Mouse (Mus musculus): ENCODE results near the gene Ube2m.

Gene Ube2m

DNA sequence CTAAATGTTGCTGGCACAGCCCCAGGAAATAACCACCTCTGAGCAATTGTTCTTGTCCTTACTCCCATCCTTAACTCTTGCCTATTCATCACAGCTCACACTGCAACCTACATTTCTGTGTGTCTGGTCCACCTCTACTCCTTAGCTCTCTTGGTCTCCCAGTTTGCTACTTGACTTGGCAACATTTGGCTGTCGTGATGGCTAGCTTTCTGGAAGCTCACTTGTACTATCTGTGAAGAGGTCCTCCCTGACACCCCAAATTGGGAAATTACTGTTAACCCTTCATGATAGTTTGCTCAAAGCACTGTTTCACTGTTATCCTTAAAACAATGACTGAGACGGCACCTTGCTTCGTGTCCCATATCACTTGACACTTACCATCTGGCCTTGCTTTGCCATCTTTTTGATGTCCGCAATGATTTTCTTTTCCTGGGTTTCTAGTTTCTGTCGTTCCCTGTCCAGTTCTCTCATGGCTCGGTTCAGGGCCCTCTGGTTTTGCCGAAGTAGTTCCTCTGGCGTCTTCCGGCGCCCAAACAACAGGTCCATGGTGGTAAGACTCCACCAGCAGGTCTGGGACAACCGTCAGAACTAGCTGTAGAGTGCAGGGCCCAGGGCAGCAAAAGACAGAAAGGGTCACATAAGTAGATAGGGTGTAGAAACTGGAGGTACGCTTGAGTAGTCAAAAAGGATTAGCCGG is 4.5 kb downstream of the Ube2m start:
- 31% methylated on average over 13 of the region's 13 CpGs for WGBS

DNA sequence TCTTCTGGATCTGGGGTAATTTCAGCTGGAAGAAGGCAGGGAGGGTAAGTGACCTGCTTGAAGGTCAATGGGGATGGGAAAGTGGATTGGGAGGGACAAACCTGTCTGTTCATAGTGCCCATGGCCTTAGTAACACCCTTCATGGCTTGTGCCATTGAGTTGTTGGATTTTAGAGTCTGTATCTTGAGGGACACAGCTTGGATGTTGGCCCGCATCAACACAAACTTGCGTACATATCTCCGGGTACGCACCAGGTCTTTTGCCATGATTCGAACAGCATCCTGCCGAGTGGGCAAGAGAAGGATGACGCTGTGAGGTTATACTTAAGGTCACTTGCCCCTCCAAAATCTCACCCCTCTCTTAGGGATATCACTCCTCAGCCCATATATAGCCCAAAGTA is 5.5 kb downstream of the Ube2m start:
- 84% methylated on average over 7 of the region's 7 CpGs for WGBS

DNA sequence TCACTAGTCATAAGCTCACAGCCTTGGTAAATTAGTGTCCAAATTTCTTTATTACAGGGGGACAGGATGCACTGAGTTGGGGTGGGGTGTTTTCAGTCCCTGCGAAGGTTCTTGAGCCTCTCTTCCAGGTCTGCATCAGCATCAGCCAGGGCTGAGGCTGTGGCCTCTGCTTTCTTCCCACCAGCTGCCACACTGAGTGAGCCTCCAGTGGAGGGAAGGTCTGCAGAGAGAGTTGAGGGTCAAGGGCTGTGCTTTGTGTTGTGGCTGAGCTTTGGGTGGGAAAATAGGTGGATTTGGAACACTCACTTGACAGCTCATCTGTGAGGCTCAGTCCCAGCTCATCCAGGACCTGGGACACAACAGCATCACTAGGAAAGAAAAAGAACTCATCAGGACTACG is 6.1 kb downstream of the Ube2m start:
- 83% methylated on average over 2 of the region's 2 CpGs for WGBS

DNA sequence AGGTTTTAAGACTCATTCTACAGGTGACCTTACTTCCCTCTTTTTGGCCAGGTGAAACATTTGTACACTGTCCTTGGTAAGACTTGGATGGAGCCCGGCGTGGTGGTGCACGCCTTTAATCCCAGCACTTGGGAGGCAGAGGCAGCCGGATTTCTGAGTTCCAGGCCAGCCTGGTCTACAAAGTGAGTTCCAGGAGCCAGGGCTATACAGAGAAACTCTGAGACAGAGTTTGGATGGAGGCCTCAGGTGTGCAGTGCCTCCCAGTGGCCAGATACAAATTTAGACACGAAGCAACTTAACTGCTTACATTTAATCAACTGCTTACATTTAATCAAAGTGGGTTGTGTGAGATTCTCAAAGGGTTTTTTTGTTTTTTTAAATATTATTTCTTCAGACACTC is 7.0 kb downstream of the Ube2m start:
- whole genome bisulfite sequencing: 58% methylated on average over 5 of the region's 5 CpGs

DNA sequence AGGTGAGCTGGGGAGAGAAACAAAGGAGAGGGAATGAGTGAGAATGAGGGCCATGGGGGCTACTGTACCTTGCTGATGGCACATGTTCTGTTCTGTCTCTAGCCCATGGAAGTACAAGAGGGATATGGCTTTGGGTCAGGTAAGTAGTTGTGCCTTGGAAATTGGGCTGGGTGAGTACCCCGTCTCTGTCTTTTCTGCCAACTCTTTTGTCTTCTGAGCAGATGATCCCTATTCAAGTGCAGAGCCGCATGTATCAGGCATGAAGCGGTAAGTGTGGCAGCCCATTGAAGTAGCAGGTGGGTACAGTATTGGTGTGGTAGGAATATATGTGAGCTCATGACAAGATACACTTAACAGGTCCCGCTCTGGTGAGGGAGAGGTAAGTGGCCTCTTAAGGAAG is 9.1 kb downstream of the Ube2m start:
- 78% methylated on average over 4 of the region's 4 CpGs for WGBS

DNA sequence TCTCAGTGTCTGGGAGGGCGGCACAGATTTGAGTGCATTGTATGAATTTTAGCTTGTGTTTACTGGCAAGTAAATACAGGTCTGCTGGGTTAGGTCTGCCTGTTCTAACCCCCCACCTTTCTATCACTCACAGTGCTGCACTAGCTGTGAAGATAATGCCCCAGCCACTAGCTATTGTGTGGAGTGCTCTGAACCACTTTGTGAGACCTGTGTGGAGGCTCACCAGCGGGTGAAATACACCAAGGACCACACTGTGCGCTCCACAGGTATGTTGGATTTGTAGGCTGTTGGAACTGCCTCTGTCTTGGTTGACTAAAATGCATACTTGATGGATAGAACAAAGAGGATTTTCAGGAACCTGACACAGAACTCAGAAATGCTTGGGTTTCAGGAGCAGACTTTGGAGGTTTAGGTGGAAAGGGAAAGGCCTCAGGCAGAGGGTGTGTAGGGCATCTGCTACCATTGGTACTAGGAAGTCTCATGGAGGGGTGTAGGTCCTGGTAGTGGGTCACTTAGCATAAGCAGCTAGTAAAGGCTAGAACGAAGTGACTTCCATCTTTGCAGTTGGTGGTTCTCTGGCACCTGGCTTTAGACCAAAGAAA is 12.5 kb downstream of the Ube2m start:
- WGBS: 25% methylated on average over 4 of the region's 4 CpGs

DNA sequence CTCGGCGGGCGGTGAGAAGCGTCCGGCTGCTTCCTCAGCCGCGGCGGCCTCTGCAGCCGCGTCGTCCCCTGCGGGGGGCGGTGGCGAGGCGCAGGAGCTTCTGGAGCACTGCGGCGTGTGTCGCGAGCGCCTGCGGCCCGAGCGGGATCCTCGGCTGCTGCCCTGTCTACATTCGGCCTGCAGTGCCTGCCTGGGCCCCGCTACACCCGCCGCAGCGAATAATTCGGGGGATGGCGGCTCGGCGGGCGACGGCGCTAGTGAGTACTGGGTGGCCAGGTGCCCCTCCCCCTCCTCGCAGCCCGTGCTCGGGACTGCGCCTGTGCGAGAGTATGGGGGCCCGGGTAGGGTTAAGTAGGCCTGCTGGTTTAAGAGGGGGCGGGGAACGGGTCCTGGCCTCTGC is 13.3 kb downstream of the Ube2m start:
- WGBS: under 1% methylated on average over 42 of the region's 44 CpGs

DNA sequence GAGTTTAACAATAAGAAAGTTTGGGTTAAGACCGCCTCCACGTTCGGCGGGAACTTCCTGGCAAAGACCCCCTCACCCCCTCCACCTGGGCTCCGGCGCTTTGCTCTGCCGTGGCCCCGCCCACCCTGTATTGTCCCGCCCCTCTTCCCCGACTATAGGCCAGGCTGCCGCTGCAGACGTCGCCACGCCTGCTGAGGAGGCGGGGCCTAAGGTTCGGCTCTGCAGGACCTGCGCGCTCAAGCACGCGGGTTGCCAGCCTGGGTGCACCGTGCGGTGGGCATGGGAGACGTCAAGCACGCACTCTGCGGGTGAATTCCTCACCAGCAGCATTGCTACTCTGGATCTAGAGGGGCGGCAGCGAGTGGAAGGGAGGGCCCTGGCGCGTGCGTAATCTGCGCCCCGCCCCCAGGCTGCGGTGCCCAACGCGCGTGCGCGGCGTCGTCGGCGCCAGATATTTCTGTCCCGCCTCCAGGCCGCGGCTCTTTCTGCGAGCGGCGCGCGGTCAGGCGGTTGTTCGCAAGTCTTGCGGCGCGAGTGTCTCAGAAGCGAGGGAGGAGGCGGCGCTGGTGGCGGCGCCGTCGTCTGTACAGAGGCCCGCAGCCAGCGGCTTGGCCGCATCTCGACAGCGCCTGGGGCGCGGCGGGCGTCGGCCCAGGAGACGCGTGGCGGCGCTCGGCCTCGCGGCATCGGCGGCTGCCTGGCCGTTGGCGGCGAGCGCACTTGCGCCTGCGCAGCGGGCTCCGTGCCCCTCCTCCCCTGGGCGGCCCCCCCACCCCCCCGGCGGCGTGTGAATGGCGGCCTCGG is 13.9 kb downstream of the Ube2m start:
- under 1% methylated on average over 92 of the region's 95 CpGs for WGBS

DNA sequence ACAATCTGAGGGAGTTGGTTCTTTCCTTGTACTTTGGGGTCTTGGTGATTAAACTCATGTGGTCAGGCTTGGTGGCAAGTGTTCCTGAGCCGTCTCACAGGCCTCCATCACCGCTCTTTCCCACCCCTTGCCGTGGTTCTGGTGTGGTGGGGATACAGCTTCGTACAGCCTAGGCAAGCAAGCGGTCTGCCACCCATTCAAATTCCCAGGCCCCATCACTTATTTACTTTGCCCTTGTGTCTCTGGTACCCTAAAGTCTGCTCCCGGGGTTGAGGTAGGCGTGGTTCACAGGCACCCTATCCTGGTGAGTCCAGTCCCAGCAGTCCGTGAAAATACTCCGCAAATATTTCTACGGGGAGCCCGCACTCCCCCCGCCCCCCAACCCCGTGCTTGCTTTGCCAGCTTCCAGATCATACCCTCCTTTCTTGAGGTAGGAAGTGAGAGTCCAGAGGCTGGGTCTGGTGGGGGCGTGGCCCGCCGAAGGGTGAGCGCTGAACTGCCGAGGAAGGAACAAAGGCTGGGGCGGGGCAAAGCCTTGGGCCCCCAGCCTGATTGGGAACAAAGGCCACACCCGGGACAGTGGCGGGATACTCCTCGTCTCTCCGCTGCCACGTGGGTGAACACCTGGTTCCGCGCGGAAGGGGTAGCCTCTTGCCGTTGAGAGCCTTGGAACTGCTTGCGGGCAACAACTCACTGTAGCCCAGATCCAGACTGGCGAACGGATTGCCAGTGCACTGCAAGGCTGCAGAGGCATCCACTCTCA is 15.1 kb downstream of the Ube2m start:
- 6% methylated on average over 31 of the region's 31 CpGs for WGBS

DNA sequence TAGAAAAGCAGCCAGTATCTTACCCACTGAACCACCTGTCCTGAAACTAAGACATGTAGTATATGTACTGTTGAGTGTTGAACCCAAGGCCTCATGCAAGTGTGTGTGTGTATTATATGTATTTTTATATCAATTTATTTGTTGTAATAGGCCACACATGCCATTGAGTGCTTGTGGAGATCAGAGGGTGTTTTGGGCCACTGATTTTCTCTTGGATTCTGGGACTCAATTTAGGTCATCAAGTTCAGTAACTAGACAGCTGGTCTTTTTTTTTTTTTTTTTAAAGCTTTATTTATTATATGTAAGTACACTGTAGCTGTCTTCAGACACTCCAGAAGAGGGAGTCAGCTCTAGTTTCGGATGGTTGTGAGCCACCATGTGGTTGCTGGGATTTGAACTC is 22.9 kb downstream of the Ube2m start:
- 86% methylated on average over 1 of the region's 1 CpGs for WGBS

DNA sequence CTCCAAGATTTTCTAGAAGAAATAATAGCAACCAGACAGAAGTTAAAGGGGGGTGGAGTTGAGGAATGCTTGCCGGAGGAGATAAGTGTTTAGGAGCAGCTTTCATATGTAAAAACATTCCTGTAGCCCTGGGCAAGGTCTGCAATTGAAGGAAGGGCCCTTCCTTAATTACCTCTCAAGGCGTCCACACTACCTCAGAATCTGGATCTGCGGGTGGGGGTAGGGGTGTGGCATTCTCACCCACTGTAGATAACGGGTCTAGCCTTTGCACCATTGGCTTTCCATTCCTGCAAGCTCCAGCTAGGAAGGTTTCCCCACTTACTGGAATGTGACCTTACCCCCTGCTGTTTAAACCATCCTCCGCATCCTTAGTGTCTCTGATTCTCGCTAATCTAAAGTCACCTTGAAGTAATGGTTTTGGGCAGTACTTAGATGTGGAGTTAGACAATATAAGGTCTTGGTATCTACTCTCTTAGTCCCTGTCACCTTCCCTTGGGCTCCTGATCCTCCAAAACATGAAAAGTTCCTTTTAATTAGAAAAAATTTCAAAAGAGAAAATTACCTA is 23.7 kb downstream of the Ube2m start:
- WGBS: 54% methylated on average over 6 of the region's 6 CpGs

DNA sequence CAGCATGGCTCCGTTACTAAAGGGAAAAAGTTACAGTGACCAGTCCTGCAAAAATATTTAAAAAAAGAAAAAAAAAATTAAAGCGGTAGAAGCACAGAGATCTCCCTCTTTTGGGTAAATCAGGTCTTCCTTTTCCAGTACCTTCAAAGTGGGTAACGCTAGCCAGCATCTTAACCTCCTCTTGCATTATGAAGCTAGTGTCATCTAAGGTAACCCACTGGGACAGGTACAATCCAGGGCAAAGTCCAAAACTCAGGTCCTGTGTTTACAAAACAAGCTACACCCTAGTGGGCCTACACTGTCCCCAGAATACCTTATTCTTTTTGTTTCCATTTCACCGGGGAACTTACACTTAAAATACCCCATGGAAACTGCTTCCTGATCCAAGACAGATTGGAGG is 24.4 kb downstream of the Ube2m start:
- WGBS: 76% methylated on average over 4 of the region's 4 CpGs

DNA sequence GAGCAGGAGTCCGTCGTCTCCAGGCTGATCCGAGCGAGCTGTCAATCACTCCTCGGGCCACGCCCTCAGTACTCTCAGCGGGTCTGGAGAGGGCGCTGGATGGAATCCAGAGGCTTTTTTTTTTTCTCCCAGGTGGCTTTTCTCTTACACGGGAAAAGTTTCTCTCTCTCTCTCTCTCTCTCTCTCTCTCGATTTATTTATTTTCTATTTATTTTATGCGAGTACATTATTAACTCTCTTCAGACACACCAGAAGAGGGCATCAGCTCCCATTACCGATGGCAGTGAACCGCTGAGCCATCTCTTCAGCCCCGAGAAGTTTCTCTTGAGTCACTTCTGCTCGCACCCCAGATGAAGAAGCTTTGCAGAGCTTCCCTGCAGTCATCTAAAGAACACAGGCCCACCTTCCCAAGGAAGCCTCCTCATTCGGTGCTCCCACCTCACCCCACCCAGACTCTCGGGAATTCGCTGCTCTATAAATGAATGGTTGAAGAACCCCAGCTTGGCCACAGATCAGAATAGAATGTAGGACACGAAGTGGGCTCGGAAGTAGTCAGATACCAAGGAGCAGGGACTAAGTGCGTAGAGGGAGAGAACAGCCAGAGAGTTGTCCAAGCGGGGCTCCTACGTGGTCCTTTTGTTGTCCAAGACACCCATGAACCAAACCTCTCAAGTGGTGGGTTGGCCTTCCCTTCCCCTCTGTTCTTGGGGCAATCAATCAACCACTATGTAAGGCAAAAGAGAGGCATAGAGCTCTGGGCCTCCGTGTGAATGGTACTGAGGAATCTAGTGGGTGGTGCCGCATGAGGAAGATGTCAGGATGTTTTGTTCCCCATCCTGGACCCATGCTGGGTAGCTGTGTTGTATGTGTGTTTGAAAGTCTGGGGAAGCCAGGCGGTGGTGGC is 27.8 kb downstream of the Ube2m start, which contains the start of gene Zbtb45:
Gene Zbtb45, minus strand, starts transcription at position 30 of the 904 bp plus-strand sequence.
- 8% methylated on average over 26 of the region's 26 CpGs for WGBS

DNA sequence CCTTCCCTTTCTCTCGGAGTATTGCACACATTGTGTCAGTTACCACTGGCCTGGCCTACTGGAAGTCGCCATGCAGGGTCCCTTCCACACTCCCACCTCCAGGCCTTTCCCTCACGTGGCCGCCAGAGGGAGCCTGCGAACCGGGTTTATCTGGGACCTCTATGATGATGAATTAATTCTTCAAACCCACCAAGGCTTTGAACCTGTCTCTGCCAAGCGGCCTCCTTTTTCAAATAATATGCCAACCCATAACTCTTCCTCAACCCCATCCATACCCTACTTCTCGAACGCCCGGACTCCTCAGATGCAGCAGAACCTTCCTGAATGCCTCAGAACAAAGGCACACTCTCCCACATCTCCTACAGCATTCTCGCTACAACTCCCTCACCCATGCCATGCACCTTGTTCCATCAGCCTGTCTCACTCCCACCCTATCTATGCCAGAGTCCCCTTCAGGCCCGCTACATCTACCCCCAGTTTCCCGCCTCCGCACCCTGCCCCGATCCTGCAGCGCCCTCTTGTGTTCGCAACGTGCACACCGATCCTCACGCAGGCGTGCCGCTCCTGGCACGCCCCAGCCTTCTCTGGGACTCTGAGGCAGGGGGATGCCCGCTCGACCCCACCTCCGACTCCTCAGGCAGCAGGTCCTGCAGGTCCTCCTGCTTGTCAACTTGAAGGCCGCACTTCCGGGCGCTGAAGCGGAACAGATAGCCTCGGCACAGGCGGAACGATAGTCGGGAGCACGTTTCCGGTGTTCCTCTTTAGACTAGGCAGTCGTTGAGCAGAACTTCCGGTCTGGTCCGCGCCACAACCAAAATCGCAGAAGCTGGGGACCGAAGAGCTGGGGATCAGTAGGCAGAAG is 28.7 kb downstream of the Ube2m start:
- WGBS: under 1% methylated on average over 42 of the region's 42 CpGs

DNA sequence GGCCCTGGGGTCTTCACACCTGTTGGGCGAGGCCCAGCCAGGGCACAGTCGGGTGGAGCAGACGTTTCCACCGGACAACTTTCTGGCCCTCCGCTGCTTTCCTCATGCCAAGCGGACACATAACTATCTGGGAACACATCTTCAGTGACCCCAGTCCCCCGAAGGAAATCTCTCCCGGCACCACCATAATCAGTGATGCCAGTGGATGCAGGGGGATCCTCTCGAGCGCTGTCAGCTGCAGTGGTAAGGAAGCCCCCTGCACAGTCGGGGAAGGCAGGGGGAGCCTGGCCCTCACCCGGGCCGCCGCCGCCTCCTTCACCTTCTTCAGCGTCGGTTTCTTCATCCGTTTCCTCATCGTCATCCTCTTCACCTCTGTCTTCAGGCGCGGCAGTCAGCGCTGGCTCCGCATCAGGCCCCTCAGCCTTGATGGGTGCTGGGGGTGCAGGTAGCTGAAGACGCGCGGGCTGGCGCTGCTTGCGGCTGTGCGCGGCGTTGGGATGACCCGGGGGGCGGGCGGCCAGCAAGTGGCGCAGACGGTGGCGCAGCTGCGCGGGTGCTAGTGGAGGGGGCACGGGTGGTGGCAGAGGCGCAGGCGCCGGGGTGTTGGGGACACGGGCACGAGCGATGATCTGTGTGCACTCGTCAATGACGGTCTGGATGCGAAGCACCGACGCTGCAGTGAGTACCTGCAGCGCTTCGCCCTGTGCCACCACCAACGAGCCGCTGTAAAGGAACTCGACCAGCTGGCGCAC is 30.6 kb downstream of the Ube2m start:
- 61% methylated on average over 57 of the region's 57 CpGs for WGBS

DNA sequence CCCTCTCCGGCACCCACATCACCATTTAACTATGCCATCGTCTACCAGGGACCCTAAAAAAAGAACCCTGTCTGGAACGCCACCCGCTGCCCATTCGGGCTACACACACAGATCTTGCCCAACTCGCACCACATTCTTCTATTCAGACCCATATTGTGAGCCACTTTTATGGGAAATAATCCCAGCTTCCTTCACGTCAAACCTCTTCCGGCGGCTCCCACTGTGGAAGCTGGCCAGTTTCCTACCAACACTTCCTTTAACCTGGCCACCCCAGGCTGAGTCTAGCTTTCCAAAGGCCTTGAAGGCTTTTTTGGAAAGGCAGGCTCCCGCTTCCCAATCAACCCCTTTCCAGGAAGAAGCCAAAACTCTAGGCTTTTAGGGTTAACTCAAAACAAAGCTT is 31.5 kb downstream of the Ube2m start:
- WGBS: 73% methylated on average over 10 of the region's 10 CpGs

DNA sequence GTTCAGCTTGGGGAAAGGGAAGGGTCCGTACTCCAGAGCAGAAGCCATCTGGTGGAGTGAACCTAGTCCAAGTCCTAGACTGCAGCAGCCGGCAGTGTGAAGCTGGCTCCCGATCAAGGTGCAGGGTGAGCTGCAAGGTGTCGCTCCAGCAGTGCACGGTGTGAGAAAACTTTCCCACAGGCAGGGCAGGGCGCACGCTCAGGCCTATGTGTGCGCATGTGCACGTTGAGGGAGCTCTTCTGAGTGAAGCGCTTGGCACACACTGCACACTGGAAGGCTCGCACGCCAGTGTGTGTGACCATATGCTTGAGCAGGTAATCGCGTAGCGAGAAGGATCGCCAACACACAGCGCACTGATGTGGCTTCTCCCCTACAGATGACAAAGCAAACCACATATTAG is 32.1 kb downstream of the Ube2m start:
- WGBS: 70% methylated on average over 17 of the region's 17 CpGs

DNA sequence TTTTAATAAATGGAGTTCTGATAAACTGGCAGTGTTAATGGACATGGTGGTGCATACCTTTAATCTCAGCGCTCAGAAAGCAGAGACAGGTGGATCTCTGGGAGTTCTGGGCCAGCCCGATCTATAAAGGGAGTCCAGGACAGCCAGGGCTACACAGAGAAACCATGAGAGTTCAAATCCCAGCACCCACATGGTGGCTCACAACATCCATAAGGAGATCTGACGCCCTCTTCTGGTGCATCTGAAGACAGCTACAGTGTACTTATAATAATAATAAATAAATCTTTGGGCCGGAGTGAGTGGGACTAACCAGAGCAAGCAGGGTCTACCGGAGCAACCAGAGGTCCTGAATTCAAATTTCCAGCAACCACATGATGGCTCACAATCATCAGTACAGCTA is 34.7 kb downstream of the Ube2m start:
- WGBS: 78% methylated on average over 5 of the region's 5 CpGs

DNA sequence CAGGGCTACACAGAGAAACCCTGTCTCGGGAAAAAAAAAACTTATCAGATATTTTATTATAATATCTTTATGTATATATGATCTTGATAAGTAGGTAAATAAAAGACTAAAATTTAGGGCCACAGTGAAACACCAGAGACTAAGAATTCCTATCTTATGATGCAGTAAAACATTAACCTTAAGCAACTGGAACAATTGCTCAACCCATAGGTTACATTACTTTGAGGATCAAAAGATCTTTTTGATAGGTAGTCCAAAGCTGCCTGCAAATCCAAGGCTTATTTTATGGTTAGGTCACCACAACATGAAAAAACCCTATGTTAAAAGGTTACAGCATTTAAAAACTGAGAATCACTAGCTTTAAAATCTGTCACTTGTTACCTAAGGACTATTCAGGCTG is 36.5 kb downstream of the Ube2m start:
- WGBS: 89% methylated on average over 1 of the region's 1 CpGs
